Mouse (Mus musculus) liver, embryonic 11.5 days (tissue): ENCODE results near the gene Zfp872. TPM values are rescaled to one million over a fixed set of nuclear protein-coding genes. Genes with fewer than 3 reads are reported as not detected.

Experiments used
- ATAC-seq: fragments of 200-750 bp; cut with Nextera tagmentation; replicated peaks from 2 replicates; pipeline ENCODE4 v1.8.0; 2017; ENCODE audit warnings: moderate number of reproducible peaks, mild to moderate bottlenecking, moderate TSS enrichment, moderate library complexity; ENCODE audit not compliant: low FRiP score
- DNase-seq: peaks from one replicate; pipeline ENCODE4 v3.0.0-alpha.2; 2017; ENCODE audit warnings: low spot score
- H3K27ac ChIP-seq: fragments of 300-500 bp; sonication (generic); 2 replicates; pipeline ENCODE4 v1.5.1; 2014; ENCODE audit warnings: mild to moderate bottlenecking, low read depth, low read length, control low read depth
- H3K27me3 ChIP-seq: fragments of 300-500 bp; sonication (generic); replicated peaks from 2 replicates; pipeline ENCODE4 v1.6.1; 2014; ENCODE audit warnings: low read length, mixed read lengths; ENCODE audit not compliant: control insufficient read depth, insufficient read depth
- H3K36me3 ChIP-seq: fragments of 300-500 bp; sonication (generic); 2 replicates; pipeline ENCODE4 v1.6.1; 2014; ENCODE audit warnings: mild to moderate bottlenecking, low read length, moderate library complexity, mixed read lengths; ENCODE audit not compliant: control insufficient read depth, insufficient read depth
- H3K4me1 ChIP-seq: fragments of 300-500 bp; sonication (generic); replicated peaks from 2 replicates; pipeline ENCODE4 v1.6.1; 2014; ENCODE audit warnings: low read length, mixed read lengths; ENCODE audit not compliant: control insufficient read depth, insufficient read depth
- H3K4me2 ChIP-seq: fragments of 300-500 bp; sonication (generic); 2 replicates; pipeline ENCODE4 v1.6.1; 2014; ENCODE audit warnings: mild to moderate bottlenecking, control low read depth, moderate library complexity
- H3K4me3 ChIP-seq: fragments of 300-500 bp; sonication (generic); 2 replicates; pipeline ENCODE4 v1.5.1; 2014; ENCODE audit warnings: low read depth, low read length, control low read depth
- H3K9ac ChIP-seq: fragments of 300-500 bp; sonication (generic); 2 replicates; pipeline ENCODE4 v1.6.1; 2014; ENCODE audit warnings: low read depth, low read length, control low read depth
- H3K9me3 ChIP-seq: fragments of 300-500 bp; sonication (generic); 2 replicates; pipeline ENCODE4 v1.6.1; 2016; ENCODE audit warnings: low read length, inconsistent platforms, mixed read lengths; ENCODE audit not compliant: control insufficient read depth
- whole genome bisulfite sequencing: fragments of 180-500 bp; shearing (Covaris S2); extraction: QIAGEN DNeasy Blood & Tissue Kit; methylation state at CpG from one replicate; pipeline ENCODE4 v1.1.7; 2014; 5-methylcytosine and 5-hydroxymethylcytosine counted together
- polyA plus RNA-seq: library from polyadenylated mRNA; unstranded; fragments of >200 nt; fragmentation: Nextera tagmentation; extraction: Ambion mirVana; gene quantifications from 2 replicates; pipeline ENCODE4 v1.2.1, GENCODE M21; 2014

The Zfp872 gene
- polyA plus RNA-seq, 1 experiment from 2014 or later = 0.15 TPM

- Histone ChIP-seq H3K36me3 (no peaks in the 10 kb centered on the region), H3K4me1 (peaks cover 13% of the 10 kb centered on the region), H3K4me2 (no peak overlapping the region), H3K4me3 (no peak overlapping the region), H3K27ac (no peak overlapping the region), H3K27me3 (no peaks in the 10 kb centered on the region; the same call in 1 of the 2 replicates), H3K9ac (no peak overlapping the region), H3K9me3 (peaks cover 3% of the 10 kb centered on the region; the same call in 1 of the 2 replicates)
- ATAC-seq (no peak), DNase-seq (no peak)
- 89% methylated on average over 3 of the region's 3 CpGs for WGBS
These were observed 34.1 kb upstream of the Zfp872 start for GRCm38 (mm10) chr9:22153810-22154209.

GRCm38 (mm10) chr9:22155614-22156013 is 32.3 kb upstream of the Zfp872 start:
- Histone ChIP-seq H3K27ac (no peak overlapping the region), H3K4me2 (peak overlapping the region; percentile 93), H3K4me3 (peak overlapping the region; percentile 21; the same call in 1 of the 2 replicates), H3K4me1 (peaks cover 13% of the 10 kb centered on the region), H3K9ac (no peak overlapping the region), H3K36me3 (no peaks in the 10 kb centered on the region), H3K9me3 (peaks cover 3% of the 10 kb centered on the region; the same call in 1 of the 2 replicates), H3K27me3 (no peaks in the 10 kb centered on the region; the same call in 1 of the 2 replicates)
- no peak for DNase-seq
- whole genome bisulfite sequencing = 14% methylated on average over 10 of the region's 10 CpGs
- peak; percentile 30; the same call in 1 of the 2 replicates for ATAC-seq

GRCm38 (mm10) chr9:22156497-22157245 is 31.2 kb upstream of the Zfp872 start, which contains the start of gene Pigyl:
TSS of gene Pigyl (plus strand) at chr9:22156846.
- Histone ChIP-seq H3K36me3 (no peaks in the 10 kb centered on the region), H3K9me3 (peaks cover 3% of the 10 kb centered on the region; the same call in 1 of the 2 replicates), H3K27me3 (no peaks in the 10 kb centered on the region; the same call in 1 of the 2 replicates), H3K4me3 (peak within 1 kb of the TSS; percentile 70), H3K4me1 (peaks cover 13% of the 10 kb centered on the region), H3K27ac (peak within 1 kb of the TSS; percentile 56), H3K9ac (peak within 1 kb of the TSS; percentile 84), H3K4me2 (peak within 1 kb of the TSS; percentile 93)
- DNase-seq = peak; percentile 98
- under 1% methylated on average over 65 of the region's 65 CpGs for WGBS
- ATAC-seq = peak; percentile 98

GRCm38 (mm10) chr9:22157516-22158265 is 30.2 kb upstream of the Zfp872 start:
- peak overlapping the region; percentile 84 for H3K9ac ChIP-seq
- H3K4me1 ChIP-seq = peaks cover 13% of the 10 kb centered on the region

GRCm38 (mm10) chr9:22161299-22161698 is 26.6 kb upstream of the Zfp872 start:
- Histone ChIP-seq H3K4me3 (no peak overlapping the region), H3K27me3 (peaks cover 8% of the 10 kb centered on the region; the same call in 1 of the 2 replicates), H3K36me3 (no peaks in the 10 kb centered on the region), H3K4me2 (no peak overlapping the region), H3K4me1 (peaks cover 10% of the 10 kb centered on the region), H3K9me3 (no peaks in the 10 kb centered on the region), H3K9ac (no peak overlapping the region), H3K27ac (no peak overlapping the region)
- no peak for ATAC-seq
- no peak for DNase-seq
- 43% methylated on average over 6 of the region's 6 CpGs for WGBS

More at GRCm38 (mm10) chr9:22157516-22158265, 30.2 kb upstream of the Zfp872 start:
- H3K9me3 ChIP-seq = peaks cover 2% of the 10 kb centered on the region; the same call in 1 of the 2 replicates
- no peaks in the 10 kb centered on the region for H3K36me3 ChIP-seq
- peak overlapping the region; percentile 93 for H3K4me2 ChIP-seq
- no peak for ATAC-seq
- no peak for DNase-seq
- no peaks in the 10 kb centered on the region; the same call in 1 of the 2 replicates for H3K27me3 ChIP-seq
- peak overlapping the region; percentile 70 for H3K4me3 ChIP-seq
- H3K27ac ChIP-seq = no peak overlapping the region
- WGBS = 55% methylated on average over 34 of the region's 34 CpGs

- Histone ChIP-seq H3K27ac (no peak overlapping the region), H3K4me3 (no peak overlapping the region), H3K9me3 (no peaks in the 10 kb centered on the region), H3K4me2 (no peak overlapping the region), H3K9ac (no peak overlapping the region), H3K4me1 (peaks cover 7% of the 10 kb centered on the region), H3K27me3 (peaks cover 8% of the 10 kb centered on the region; the same call in 1 of the 2 replicates), H3K36me3 (no peaks in the 10 kb centered on the region)
- no peak for ATAC-seq
- 74% methylated on average over 9 of the region's 9 CpGs for WGBS
- no peak for DNase-seq
These were observed 25.6 kb upstream of the Zfp872 start for GRCm38 (mm10) chr9:22162305-22162704.

- no peak overlapping the region for H3K4me2 ChIP-seq
- peaks cover 1% of the 10 kb centered on the region; the same call in 1 of the 2 replicates for H3K4me1 ChIP-seq
- H3K9ac ChIP-seq = no peak overlapping the region
- no peaks in the 10 kb centered on the region for H3K36me3 ChIP-seq
- H3K9me3 ChIP-seq = no peaks in the 10 kb centered on the region
- H3K27me3 ChIP-seq = peaks cover 8% of the 10 kb centered on the region; the same call in 1 of the 2 replicates
- H3K4me3 ChIP-seq = no peak overlapping the region
- no peak for ATAC-seq
- no peak overlapping the region for H3K27ac ChIP-seq
- 77% methylated on average over 7 of the region's 7 CpGs for WGBS
- no peak for DNase-seq
These were observed 25.0 kb upstream of the Zfp872 start for GRCm38 (mm10) chr9:22162912-22163311.
